Mouse (Mus musculus) neural tube, embryonic 14.5 days (tissue): ENCODE measurements around the gene Igdcc3. TPM values are rescaled to one million over a fixed set of nuclear protein-coding genes. Genes with fewer than 3 reads are reported as not detected.
A peak's percentile ranks its signal among the peaks of the same experiment; 100 is the strongest.

Experiments used
- ATAC-seq: fragments of 200-750 bp; cut with Nextera tagmentation; 2 replicates; pipeline ENCODE4 v1.8.0; 2017; ENCODE audit warnings: low read depth, mild to moderate bottlenecking, moderate TSS enrichment, moderate library complexity
- H3K27ac ChIP-seq: fragments of 300-500 bp; sonication (generic); 2 replicates; pipeline ENCODE4 v1.5.1; 2014; ENCODE audit warnings: low read depth, mild to moderate bottlenecking, control low read depth, low read length, moderate library complexity, mixed read lengths
- H3K27me3 ChIP-seq: fragments of 300-500 bp; sonication (generic); 2 replicates; pipeline ENCODE4 v1.6.1; 2014; ENCODE audit warnings: low read length; ENCODE audit not compliant: control insufficient read depth, insufficient read depth
- H3K36me3 ChIP-seq: fragments of 300-500 bp; sonication (generic); 2 replicates; pipeline ENCODE4 v1.6.1; 2014; ENCODE audit warnings: low read length, mixed read lengths; ENCODE audit not compliant: control insufficient read depth, insufficient read depth
- H3K4me1 ChIP-seq: fragments of 300-500 bp; sonication (generic); 2 replicates; pipeline ENCODE4 v1.6.1; 2014; ENCODE audit warnings: low read length; ENCODE audit not compliant: control insufficient read depth, insufficient read depth
- H3K4me2 ChIP-seq: fragments of 300-500 bp; sonication (generic); 2 replicates; pipeline ENCODE4 v1.6.1; 2014; ENCODE audit warnings: mild to moderate bottlenecking, low read depth, low read length, control low read depth
- H3K4me3 ChIP-seq: fragments of 300-500 bp; sonication (generic); 2 replicates; pipeline ENCODE4 v1.5.1; 2014; ENCODE audit warnings: low read depth, low read length, control low read depth, mixed read lengths
- H3K9ac ChIP-seq: fragments of 300-500 bp; sonication (generic); replicated peaks from 2 replicates; pipeline ENCODE4 v1.6.1; 2014; ENCODE audit warnings: low read depth, mild to moderate bottlenecking, control low read depth, low read length, mixed read lengths
- H3K9me3 ChIP-seq: fragments of 300-500 bp; sonication (generic); 2 replicates; pipeline ENCODE4 v1.6.1; 2016; ENCODE audit warnings: low read length; ENCODE audit not compliant: control insufficient read depth
- WGBS: fragments of 180-500 bp; shearing (Covaris S2); extraction: QIAGEN DNeasy Blood & Tissue Kit; methylation state at CpG from one replicate; pipeline ENCODE4 v1.1.7; 2014; 5-methylcytosine and 5-hydroxymethylcytosine counted together
- polyA plus RNA-seq: library from polyadenylated mRNA; unstranded; fragments of >200 nt; fragmentation: Nextera tagmentation; extraction: Ambion mirVana; gene quantifications from 2 replicates; pipeline ENCODE4 v1.2.1, GENCODE M21; 2014

Gene Igdcc3
- polyA plus RNA-seq, 1 experiment from 2014 or later: 10.1 TPM

DNA sequence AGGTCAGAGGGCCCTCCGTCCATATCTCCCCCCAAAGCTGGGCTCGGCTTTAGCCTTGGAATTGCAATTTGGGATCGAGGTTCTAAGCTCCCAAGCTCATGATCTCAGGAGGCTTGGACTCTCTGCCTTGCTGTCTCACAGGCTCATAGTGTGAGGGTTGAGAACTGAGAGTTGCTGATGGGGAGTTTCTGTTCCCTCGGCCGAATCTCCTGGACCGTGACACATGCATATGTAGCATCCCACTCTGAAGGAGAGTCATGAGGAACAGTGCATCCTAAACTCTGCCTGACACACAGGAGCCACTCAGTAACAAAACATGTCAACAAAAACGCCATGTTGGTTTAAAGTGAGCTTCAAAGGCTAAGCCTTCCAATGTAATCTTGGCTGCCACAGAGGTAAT is 7.5 kb downstream of the Igdcc3 start:
- ATAC-seq: no peak
- peaks cover 19% of the 10 kb centered on the region for H3K4me1 ChIP-seq
- peaks cover 12% of the 10 kb centered on the region; the same call in 1 of the 2 replicates for H3K36me3 ChIP-seq
- H3K4me2 ChIP-seq: no peak overlapping the region
- no peak overlapping the region for H3K27ac ChIP-seq
- no peaks in the 10 kb centered on the region for H3K9me3 ChIP-seq
- WGBS: 88% methylated on average over 7 of the region's 7 CpGs
- no peak overlapping the region for H3K9ac ChIP-seq
- H3K27me3 ChIP-seq: no peaks in the 10 kb centered on the region
- no peak overlapping the region for H3K4me3 ChIP-seq

DNA sequence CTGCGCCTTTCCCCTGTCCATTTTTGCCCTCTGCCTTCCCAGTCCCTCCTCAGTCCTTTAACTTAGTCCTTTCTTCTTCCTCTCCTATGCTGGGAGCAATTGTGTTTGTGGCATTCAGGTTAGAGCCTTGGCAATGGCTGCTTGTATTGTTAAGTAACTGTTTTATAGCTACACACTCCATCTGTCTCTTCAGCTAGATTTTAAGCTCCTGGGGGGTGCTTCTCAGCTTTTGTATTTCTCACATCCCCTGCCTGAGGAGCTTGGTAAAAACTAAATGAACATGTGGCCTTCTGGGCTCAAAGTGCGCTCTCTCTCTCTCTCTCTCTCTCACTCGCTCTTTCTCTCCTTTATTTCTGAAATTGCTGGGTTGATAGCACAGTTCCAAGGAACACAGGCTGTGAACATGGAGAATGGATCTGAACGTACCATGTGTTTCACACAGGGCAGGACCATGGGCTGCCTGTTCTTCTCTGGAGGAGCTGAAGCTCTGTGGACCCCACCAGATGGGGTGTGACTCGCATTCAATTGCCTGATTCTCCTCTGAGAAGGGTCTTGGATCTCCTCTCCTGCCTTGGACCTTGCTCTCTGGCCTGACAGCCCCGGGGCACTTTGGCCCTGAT is 11.8 kb downstream of the Igdcc3 start:
- Histone ChIP-seq H3K4me3 (no peak overlapping the region), H3K4me1 (peaks cover 39% of the 10 kb centered on the region), H3K4me2 (no peak overlapping the region; the same call in 1 of the 2 replicates), H3K9ac (no peak overlapping the region), H3K9me3 (no peaks in the 10 kb centered on the region), H3K27me3 (no peaks in the 10 kb centered on the region), H3K27ac (peak overlapping the region; percentile 88), H3K36me3 (peaks cover 6% of the 10 kb centered on the region; the same call in 1 of the 2 replicates)
- WGBS: 13% methylated on average over 6 of the region's 6 CpGs
- ATAC-seq: peak; percentile 54

DNA sequence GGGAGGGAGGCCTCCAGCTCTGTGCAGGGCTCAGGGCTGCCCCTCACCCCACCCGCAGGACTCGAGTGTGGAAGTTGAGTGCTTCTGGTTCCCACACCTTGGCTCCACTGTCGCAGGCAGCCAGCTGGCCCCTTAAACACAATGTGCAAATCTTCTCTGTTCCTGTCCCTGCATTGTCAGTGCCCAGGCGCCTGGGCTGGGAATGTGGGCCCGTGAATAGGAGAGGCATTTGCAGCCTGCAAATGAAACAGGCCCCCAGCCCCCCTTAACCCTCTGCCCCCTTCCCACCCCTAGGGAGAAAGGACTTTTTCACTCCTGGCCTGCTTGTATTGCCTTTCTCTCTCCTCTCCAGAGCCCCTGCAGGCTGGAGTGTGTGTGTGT is 12.3 kb downstream of the Igdcc3 start:
- 5% methylated on average over 5 of the region's 5 CpGs for WGBS
- Histone ChIP-seq H3K36me3 (peaks cover 6% of the 10 kb centered on the region; the same call in 1 of the 2 replicates), H3K4me2 (no peak overlapping the region; the same call in 1 of the 2 replicates), H3K4me3 (no peak overlapping the region), H3K9me3 (no peaks in the 10 kb centered on the region), H3K9ac (no peak overlapping the region), H3K27ac (peak overlapping the region; percentile 88), H3K27me3 (no peaks in the 10 kb centered on the region), H3K4me1 (peaks cover 39% of the 10 kb centered on the region)
- peak; percentile 71 for ATAC-seq

DNA sequence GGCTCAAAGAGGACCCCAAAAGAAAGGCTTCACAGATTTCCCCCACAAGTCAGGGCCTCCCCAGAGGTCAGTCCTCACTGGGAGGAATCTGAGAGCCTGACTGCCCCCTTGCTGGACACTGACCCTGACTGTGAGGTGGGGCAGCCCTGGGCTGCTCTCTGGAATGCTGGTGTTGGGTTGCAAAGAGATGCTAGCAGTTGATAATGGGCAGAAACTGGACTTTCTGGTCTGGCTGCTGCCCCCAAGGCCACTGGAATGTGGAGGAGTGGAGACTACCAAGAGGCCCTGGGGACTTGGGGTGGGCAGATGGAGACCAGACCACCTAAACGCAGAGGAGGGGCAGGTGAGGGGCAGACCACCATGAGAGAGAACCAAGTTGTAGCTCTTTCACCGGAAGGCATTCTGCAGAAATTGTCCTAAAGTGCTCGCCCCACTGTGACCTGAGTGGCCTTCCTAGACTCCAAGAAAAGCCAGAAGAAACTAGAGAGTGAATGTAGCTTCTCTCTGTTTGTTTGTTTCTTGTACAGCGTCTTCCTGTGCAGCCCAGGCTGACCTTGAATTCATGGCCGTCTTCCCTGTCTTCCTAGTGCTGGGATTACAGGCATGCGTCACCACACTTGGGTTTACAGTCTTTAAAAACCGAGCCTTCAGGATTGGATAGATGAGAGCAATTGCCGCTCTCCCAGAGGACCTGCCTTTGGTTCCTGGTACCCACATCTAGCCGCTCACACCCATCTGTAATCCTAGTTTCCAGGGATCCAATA is 13.9 kb downstream of the Igdcc3 start:
- H3K9me3 ChIP-seq: no peaks in the 10 kb centered on the region
- H3K4me1 ChIP-seq: peaks cover 41% of the 10 kb centered on the region
- no peak for ATAC-seq
- no peak overlapping the region for H3K27ac ChIP-seq
- H3K27me3 ChIP-seq: no peaks in the 10 kb centered on the region
- H3K4me2 ChIP-seq: no peak overlapping the region
- 64% methylated on average over 9 of the region's 9 CpGs for WGBS
- no peak overlapping the region for H3K4me3 ChIP-seq
- no peak overlapping the region for H3K9ac ChIP-seq
- H3K36me3 ChIP-seq: no peaks in the 10 kb centered on the region

DNA sequence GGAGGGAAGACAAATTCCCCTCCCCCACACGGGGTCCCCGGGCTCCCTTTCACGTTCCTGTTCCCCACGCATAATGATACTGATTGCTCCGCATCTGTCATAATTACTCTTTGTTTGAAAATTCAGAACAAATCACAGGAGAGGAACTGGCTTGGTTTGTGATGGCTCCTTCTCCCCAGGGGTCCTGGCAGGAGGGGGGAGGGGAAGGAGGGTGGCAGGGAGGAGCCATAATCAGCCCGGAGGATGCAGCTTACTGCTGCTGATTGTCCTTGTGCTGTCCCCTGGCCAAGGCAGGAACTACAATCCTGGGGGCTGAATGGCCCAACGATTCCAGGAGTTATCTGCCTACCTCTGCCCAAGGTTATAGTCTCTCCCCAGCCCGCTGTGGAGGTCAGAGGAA is 15.6 kb downstream of the Igdcc3 start:
- Histone ChIP-seq H3K4me1 (peaks cover 49% of the 10 kb centered on the region), H3K9me3 (no peaks in the 10 kb centered on the region), H3K27me3 (no peaks in the 10 kb centered on the region), H3K36me3 (no peaks in the 10 kb centered on the region), H3K9ac (no peak overlapping the region), H3K27ac (peak overlapping the region; percentile 70), H3K4me2 (peak overlapping the region; percentile 22; the same call in 1 of the 2 replicates), H3K4me3 (no peak overlapping the region)
- peak; percentile 57 for ATAC-seq
- 2% methylated on average over 8 of the region's 8 CpGs for WGBS

DNA sequence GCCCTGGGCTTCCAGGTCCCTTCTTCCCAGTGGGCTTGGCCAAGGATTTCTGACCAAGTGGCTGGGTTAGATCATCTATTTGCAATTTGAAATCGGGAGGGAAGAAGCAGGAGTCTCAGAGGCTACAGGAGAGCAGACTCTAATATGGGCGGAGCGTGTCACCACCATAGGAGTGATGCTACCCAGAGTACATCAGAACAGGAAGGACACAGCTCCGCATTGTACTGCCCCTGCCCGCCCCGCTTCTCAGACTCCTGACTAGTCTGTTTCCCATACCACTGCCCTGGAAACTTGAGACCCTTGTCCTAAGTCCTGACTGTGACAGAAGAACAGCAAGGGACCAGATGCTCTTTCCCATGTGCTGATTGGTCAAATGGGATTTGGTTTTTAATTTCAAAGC is 16.6 kb downstream of the Igdcc3 start:
- no peaks in the 10 kb centered on the region for H3K27me3 ChIP-seq
- no peaks in the 10 kb centered on the region for H3K9me3 ChIP-seq
- no peak overlapping the region for H3K27ac ChIP-seq
- no peaks in the 10 kb centered on the region for H3K36me3 ChIP-seq
- H3K9ac ChIP-seq: no peak overlapping the region
- no peak overlapping the region for H3K4me2 ChIP-seq
- 54% methylated on average over 6 of the region's 6 CpGs for WGBS
- peaks cover 54% of the 10 kb centered on the region for H3K4me1 ChIP-seq
- no peak for ATAC-seq
- H3K4me3 ChIP-seq: no peak overlapping the region

DNA sequence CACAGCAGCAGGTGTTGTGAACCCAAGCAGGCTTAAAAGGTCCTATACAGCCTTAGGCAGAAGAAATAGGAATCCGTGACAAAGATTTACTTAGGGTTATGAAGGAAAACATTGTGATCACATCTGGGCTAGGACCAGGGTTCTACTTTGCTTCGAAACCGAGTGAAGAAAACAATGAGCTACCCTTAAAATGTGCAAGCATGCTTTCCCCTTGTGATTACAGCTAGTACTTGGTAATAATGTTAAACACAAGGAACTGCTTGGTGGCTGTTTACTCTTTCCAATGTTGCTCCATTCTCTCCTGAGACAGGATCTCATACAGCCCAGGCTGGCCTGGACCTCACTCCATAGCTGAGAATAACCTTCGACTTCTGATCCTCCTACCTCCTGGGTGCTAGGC is 20.2 kb downstream of the Igdcc3 start:
- Histone ChIP-seq H3K4me3 (no peak overlapping the region), H3K9me3 (no peaks in the 10 kb centered on the region), H3K27me3 (no peaks in the 10 kb centered on the region), H3K27ac (no peak overlapping the region; the same call in 1 of the 2 replicates), H3K4me2 (no peak overlapping the region), H3K36me3 (no peaks in the 10 kb centered on the region), H3K4me1 (peaks cover 43% of the 10 kb centered on the region), H3K9ac (no peak overlapping the region)
- ATAC-seq: no peak
- 17% methylated on average over 4 of the region's 4 CpGs for WGBS

DNA sequence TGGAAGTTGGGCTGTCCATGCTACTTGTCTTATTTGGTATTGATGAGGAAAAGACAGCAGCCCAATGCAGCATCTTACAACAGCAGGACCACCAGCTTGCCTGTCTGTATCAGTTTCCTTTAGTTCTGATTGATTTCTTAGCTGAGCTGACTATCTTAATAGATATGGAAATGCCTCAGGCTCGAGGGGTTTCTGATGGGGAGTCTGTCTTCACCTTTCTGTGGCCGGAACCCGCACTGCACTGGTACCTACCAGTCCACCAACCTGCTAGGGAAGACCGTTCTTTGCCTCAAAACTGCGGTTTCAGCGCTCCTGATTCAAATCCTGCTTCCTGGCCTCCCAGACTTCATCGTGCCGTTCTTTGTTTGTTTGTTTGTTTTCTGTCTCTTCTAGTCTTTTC is 20.9 kb downstream of the Igdcc3 start:
- H3K4me1 ChIP-seq: peaks cover 36% of the 10 kb centered on the region
- no peaks in the 10 kb centered on the region for H3K27me3 ChIP-seq
- H3K4me2 ChIP-seq: peak overlapping the region; percentile 76

More for the DNA sequence above, 20.9 kb downstream of the Igdcc3 start:
- ATAC-seq: no peak
- Histone ChIP-seq H3K4me3 (no peak overlapping the region), H3K27ac (no peak overlapping the region), H3K9me3 (no peaks in the 10 kb centered on the region), H3K36me3 (no peaks in the 10 kb centered on the region), H3K9ac (no peak overlapping the region)
- 13% methylated on average over 8 of the region's 8 CpGs for WGBS
